Mouse (Mus musculus): ENCODE results near the gene Cpt1c. TPM values are rescaled to one million over a fixed set of nuclear protein-coding genes. Genes with fewer than 3 reads are reported as not detected.
"Not testable (repeated sequence)": the region's sequence is repeated elsewhere in the genome, so short reads cannot be mapped to it uniquely, and the experiment has no call there.

The Cpt1c gene
- total RNA-seq (2014; rRNA removed) (88.1 and 90.1 TPM in 2 replicates), polyA plus RNA-seq (2015; fragmentation: Nextera tagmentation; extraction: Ambion mirVana) (54.0 and 56.9 TPM in 2 replicates)

DNA sequence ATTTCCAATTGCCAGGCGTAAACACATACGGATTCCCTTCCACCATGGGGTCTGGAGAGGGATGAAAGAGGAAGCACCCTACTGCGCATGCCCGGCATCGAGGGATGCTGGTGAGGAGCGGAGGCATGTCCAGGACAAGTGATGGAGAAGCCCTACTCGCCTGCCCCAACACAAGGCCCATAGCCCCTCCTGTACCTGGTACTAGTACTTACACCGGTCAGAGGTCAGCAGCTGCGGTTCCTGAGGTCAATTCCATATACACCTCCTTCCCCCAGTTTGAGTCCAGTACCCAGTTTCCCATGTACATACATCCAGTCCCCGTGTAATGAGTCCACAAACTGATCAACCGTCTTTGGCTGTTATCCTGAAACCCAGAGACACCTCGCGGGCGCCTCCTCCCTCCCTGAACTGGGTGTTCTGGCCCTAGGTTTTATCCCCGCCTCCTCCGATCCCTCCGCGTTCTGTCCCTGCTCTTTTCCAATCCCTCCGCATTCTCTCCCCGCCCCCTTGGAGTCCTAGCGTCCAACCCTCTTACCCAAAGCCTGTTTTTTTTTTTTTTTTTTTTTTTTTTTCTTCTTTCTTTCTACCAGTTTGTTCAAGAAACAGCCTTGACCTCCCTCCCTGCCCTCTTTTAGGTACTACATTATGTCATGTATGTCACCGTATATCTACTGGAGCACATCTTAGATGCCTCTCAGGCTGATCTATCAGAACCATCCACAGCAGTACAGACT lies at the start of gene Cpt1c:
TSS of gene Cpt1c (minus strand) at position 469 of the 734 bp plus-strand sequence.
- peak; percentile 41; the same call in 1 of the 2 replicates for ATAC-seq (ENCODE audit: low FRiP score)
- peak within 1 kb of the TSS; percentile 51 for H3K4me3 ChIP-seq (ENCODE audit: low read depth, low read length)
- 1% methylated on average over 22 of the region's 22 CpGs for WGBS
- H3K9ac ChIP-seq (replicated peaks; ENCODE audit: low read length, poor library complexity, severe bottlenecking) = peak within 1 kb of the TSS; percentile 66
- peak; percentile 12; the same call in 1 of the 2 replicates for TF ChIP-seq CTCF (IDR thresholded peaks at IDR 0.05)
- peaks cover 30% of the 10 kb centered on the region for H3K36me3 ChIP-seq (ENCODE audit: insufficient read depth, low read length)
- H3K4me2 ChIP-seq (ENCODE audit: low read depth, low read length, poor library complexity, severe bottlenecking) = peak within 1 kb of the TSS; percentile 92
- H3K27ac ChIP-seq (ENCODE audit: low read depth, low read length) = peak within 1 kb of the TSS; percentile 91
- H3K9me3 ChIP-seq (ENCODE audit: low read length) = no peaks in the 10 kb centered on the region
- no peaks in the 10 kb centered on the region for H3K27me3 ChIP-seq (ENCODE audit: insufficient read depth, low read length)
- peak; percentile 97 for DNase-seq (ENCODE audit: low spot score)
- H3K4me1 ChIP-seq (ENCODE audit: insufficient read depth, low read length) = peaks cover 25% of the 10 kb centered on the region; the same call in 1 of the 2 replicates

DNA sequence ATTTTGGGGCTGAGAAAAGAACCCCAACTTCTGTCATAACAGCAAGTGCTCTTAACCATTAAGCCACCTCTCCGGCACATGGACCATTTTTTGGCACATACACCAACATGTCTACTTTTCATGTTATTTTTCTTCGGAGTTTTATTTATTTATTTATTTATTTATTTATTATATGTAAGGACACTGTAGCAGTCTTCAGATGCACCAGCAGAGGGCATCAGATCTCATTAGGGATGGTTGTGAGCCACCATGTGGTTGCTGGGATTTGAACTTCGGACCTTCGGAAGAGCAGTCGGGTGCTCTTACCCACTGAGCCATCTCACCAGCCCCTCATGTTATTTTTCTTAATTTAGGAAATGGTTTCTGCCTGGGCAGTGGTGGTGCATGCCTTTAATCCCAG lies 49.1 kb upstream of the Cpt1c start:
- WGBS = 75% methylated on average over 5 of the region's 5 CpGs
- H3K4me3 ChIP-seq (ENCODE audit: low read depth, low read length); H3K9ac ChIP-seq (replicated peaks; ENCODE audit: low read length, poor library complexity, severe bottlenecking); H3K27me3 ChIP-seq (ENCODE audit: insufficient read depth, low read length); H3K27ac ChIP-seq (ENCODE audit: low read depth, low read length); DNase-seq (ENCODE audit: low spot score); H3K9me3 ChIP-seq (ENCODE audit: low read length); H3K4me1 ChIP-seq (ENCODE audit: insufficient read depth, low read length); ATAC-seq (ENCODE audit: low FRiP score); H3K4me2 ChIP-seq (ENCODE audit: low read depth, low read length, poor library complexity, severe bottlenecking): not testable (repeated sequence)
- peak; percentile 47 for TF ChIP-seq CTCF (IDR thresholded peaks at IDR 0.05)
- peaks cover 17% of the 10 kb centered on the region for H3K36me3 ChIP-seq (ENCODE audit: insufficient read depth, low read length)

DNA sequence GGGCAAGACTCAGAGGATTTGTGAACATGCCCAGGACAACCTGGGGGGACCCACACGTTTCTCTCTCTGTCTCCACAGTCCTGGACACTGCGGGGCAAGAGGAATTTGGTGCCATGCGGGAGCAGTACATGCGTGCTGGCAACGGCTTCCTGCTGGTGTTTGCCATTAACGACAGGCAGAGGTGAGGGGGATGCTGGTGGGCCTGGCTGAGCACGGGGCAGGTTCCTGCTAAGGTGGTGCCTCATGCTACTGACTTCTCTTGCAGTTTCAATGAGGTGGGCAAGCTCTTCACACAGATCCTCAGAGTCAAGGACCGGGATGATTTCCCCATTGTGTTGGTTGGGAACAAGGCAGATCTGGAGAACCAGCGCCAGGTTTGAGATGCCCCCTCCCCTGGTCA lies 45.6 kb upstream of the Cpt1c start:
- no peaks in the 10 kb centered on the region for H3K27me3 ChIP-seq (ENCODE audit: insufficient read depth, low read length)
- no peak overlapping the region for H3K4me2 ChIP-seq (ENCODE audit: low read depth, low read length, poor library complexity, severe bottlenecking)
- H3K4me1 ChIP-seq (ENCODE audit: insufficient read depth, low read length) = peaks cover 5% of the 10 kb centered on the region; the same call in 1 of the 2 replicates
- ATAC-seq (ENCODE audit: low FRiP score) (no peak), DNase-seq (ENCODE audit: low spot score) (no peak)
- H3K9ac ChIP-seq (replicated peaks; ENCODE audit: low read length, poor library complexity, severe bottlenecking) = no peak overlapping the region
- TF ChIP-seq CTCF (IDR thresholded peaks at IDR 0.05) = no peak
- no peak overlapping the region for H3K4me3 ChIP-seq (ENCODE audit: low read depth, low read length)
- H3K9me3 ChIP-seq (ENCODE audit: low read length) = no peaks in the 10 kb centered on the region
- no peak overlapping the region for H3K27ac ChIP-seq (ENCODE audit: low read depth, low read length)
- WGBS = 79% methylated on average over 9 of the region's 9 CpGs
- H3K36me3 ChIP-seq (ENCODE audit: insufficient read depth, low read length) = no peaks in the 10 kb centered on the region

DNA sequence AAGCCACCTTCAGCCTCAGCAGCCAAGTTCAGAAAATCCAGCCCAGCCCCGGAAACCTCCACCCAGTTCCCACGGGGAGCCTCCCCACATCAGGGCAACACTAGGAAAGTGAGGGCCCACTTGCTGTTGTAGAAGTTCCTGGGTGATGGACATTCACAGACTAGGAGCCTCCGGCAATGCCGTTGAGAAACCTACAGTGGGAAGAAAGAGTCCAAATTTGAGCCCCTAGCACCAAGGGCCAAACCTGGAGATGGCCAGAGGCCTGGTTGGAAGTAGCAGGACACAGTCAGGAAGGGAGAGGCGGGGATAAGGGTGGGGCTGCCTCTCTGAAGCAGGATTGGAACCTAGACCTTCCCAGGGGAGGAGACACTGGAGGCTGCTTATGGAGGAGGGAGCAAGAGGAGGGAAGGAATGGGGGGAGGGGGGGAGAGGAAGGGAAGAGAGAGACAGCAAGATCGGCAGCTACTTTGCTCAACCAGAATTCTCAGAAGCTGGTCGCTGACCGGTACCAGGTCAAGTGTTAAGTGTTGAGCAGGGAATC lies 44.5 kb upstream of the Cpt1c start:
- 0 out of 2 replicates have a peak overlapping the region, but pooled peaks have one; percentile 9 for H3K4me2 ChIP-seq (ENCODE audit: low read depth, low read length, poor library complexity, severe bottlenecking)
- DNase-seq (ENCODE audit: low spot score) (no peak), ATAC-seq (ENCODE audit: low FRiP score) (no peak)
- no peaks in the 10 kb centered on the region for H3K9me3 ChIP-seq (ENCODE audit: low read length)
- no peaks in the 10 kb centered on the region for H3K36me3 ChIP-seq (ENCODE audit: insufficient read depth, low read length)
- no peaks in the 10 kb centered on the region for H3K27me3 ChIP-seq (ENCODE audit: insufficient read depth, low read length)
- no peak overlapping the region for H3K27ac ChIP-seq (ENCODE audit: low read depth, low read length)
- TF ChIP-seq CTCF (IDR thresholded peaks at IDR 0.05) = no peak
- H3K4me3 ChIP-seq (ENCODE audit: low read depth, low read length) = 0 out of 2 replicates have a peak overlapping the region, but pooled peaks have one; percentile 2
- no peak overlapping the region for H3K9ac ChIP-seq (replicated peaks; ENCODE audit: low read length, poor library complexity, severe bottlenecking)
- H3K4me1 ChIP-seq (ENCODE audit: insufficient read depth, low read length) = peaks cover 10% of the 10 kb centered on the region; the same call in 1 of the 2 replicates
- 47% methylated on average over 8 of the region's 8 CpGs for WGBS

DNA sequence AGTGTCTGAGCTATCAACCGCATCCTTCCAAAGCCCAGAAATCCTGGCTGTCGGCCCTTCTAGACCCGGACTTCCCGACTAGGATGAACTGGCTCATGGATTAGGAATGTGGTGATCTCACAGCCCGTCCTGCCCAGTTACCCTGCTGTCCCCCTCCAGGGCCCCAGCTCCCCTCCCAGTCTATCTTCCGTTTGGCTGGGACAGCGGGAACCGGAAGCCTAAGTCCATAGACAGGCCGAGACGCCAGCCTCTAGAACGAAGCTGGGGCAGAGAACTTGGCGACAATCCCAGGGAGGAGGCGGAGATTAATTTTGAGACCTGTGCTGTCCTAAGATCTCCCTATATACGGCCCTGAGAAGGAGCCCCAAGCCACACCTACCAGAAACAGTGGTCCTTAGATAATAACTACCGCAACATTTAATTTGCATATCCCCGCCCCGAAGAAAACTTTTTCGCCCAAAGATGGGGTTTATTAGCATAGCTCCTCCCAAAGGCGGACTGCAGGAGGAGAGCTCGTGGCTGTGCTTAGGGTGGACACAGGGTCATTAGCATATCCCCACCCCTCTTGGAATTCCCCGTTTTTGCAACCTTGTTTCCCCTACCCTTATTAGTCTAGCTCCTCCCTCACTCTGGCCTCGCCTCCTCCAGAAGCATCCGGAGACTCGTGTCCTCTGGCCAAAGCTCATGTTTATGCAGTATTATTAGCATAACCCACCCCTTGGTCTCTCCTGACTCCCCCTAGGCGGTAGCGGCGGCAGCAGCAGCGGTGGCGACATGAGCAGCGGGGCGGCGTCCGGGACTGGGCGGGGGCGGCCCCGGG lies 42.8 kb upstream of the Cpt1c start, which contains the start of gene Rras:
TSS of gene Rras (plus strand) at position 720 of the 820 bp plus-strand sequence.
- Histone ChIP-seq H3K9ac (replicated peaks; ENCODE audit: low read length, poor library complexity, severe bottlenecking) (peak within 1 kb of the TSS; percentile 52), H3K4me3 (ENCODE audit: low read depth, low read length) (peak within 1 kb of the TSS; percentile 84), H3K9me3 (ENCODE audit: low read length) (no peaks in the 10 kb centered on the region), H3K27ac (ENCODE audit: low read depth, low read length) (peak within 1 kb of the TSS; percentile 69), H3K4me1 (ENCODE audit: insufficient read depth, low read length) (peaks cover 10% of the 10 kb centered on the region; the same call in 1 of the 2 replicates), H3K4me2 (ENCODE audit: low read depth, low read length, poor library complexity, severe bottlenecking) (peak within 1 kb of the TSS; percentile 93), H3K27me3 (ENCODE audit: insufficient read depth, low read length) (no peaks in the 10 kb centered on the region), H3K36me3 (ENCODE audit: insufficient read depth, low read length) (peaks cover 10% of the 10 kb centered on the region)
- ATAC-seq (ENCODE audit: low FRiP score) (peak; percentile 60), DNase-seq (ENCODE audit: low spot score) (peak; percentile 95)
- 0 out of 2 replicates have a peak, but pooled peaks have one; percentile 30 for TF ChIP-seq CTCF (IDR thresholded peaks at IDR 0.05)
- WGBS = under 1% methylated on average over 33 of the region's 36 CpGs

Measured in midbrain, postnatal 0 days (tissue).